Mouse (Mus musculus) ES-Bruce4 (cell line): Measurements from ENCODE around the gene Fos. TPM values are rescaled to one million over a fixed set of nuclear protein-coding genes. Genes with fewer than 3 reads are reported as not detected.

ENCODE experiments used
- H3K27ac ChIP-seq: 2 replicates; pipeline ENCODE4 v1.5.1; 2012; ENCODE audit warnings: low read length, inconsistent platforms; ENCODE audit not compliant: insufficient read depth
- H3K27me3 ChIP-seq: 2 replicates; pipeline ENCODE4 v1.6.1; 2012; ENCODE audit warnings: mild to moderate bottlenecking, low read length, inconsistent platforms; ENCODE audit not compliant: control insufficient read depth, poor library complexity, insufficient read depth, severe bottlenecking
- H3K36me3 ChIP-seq: 2 replicates; pipeline ENCODE4 v1.6.1; 2012; ENCODE audit warnings: inconsistent platforms, mild to moderate bottlenecking, low read length, moderate library complexity; ENCODE audit not compliant: control insufficient read depth, poor library complexity, insufficient read depth, severe bottlenecking
- H3K4me1 ChIP-seq: one replicate; pipeline ENCODE4 v1.8.1; 2011; ENCODE audit warnings: low read length; ENCODE audit not compliant: control insufficient read depth, insufficient read depth
- H3K4me3 ChIP-seq: 2 replicates; pipeline ENCODE4 v1.5.1; 2011; ENCODE audit warnings: low read depth, mild to moderate bottlenecking, low read length
- H3K9ac ChIP-seq: 2 replicates; pipeline ENCODE4 v1.6.1; 2012; ENCODE audit warnings: low read depth, mild to moderate bottlenecking, inconsistent platforms; ENCODE audit not compliant: poor library complexity, severe bottlenecking
- H3K9me3 ChIP-seq: replicated peaks from 2 replicates; pipeline ENCODE4 v1.6.1; 2012; ENCODE audit warnings: mild to moderate bottlenecking, low read length, inconsistent platforms; ENCODE audit not compliant: control insufficient read depth, poor library complexity, insufficient read depth, severe bottlenecking
- CTCF ChIP-seq: IDR thresholded peaks from one replicate; pipeline ENCODE4 v1.8.1; 2011; ENCODE audit warnings: low read depth, low read length
- EP300 ChIP-seq: IDR thresholded peaks from 2 replicates; pipeline ENCODE4 v1.6.1; 2011; ENCODE audit warnings: low read depth, low read length; ENCODE audit not compliant: insufficient read depth
- POLR2A ChIP-seq: IDR thresholded peaks from one replicate; pipeline ENCODE4 v1.8.1; 2011; ENCODE audit warnings: low read length; ENCODE audit not compliant: insufficient read depth
- polyA plus RNA-seq: library from polyadenylated mRNA; stranded (reverse); fragments of >200 nt; gene quantifications from 2 replicates; pipeline ENCODE4 v1.2.4, GENCODE M21; 2011; ENCODE audit warnings: low read depth; ENCODE audit not compliant: missing spikeins, insufficient read depth, insufficient read length

Gene Fos
- polyA plus RNA-seq, 1 experiment, result 7.3 TPM

DNA sequence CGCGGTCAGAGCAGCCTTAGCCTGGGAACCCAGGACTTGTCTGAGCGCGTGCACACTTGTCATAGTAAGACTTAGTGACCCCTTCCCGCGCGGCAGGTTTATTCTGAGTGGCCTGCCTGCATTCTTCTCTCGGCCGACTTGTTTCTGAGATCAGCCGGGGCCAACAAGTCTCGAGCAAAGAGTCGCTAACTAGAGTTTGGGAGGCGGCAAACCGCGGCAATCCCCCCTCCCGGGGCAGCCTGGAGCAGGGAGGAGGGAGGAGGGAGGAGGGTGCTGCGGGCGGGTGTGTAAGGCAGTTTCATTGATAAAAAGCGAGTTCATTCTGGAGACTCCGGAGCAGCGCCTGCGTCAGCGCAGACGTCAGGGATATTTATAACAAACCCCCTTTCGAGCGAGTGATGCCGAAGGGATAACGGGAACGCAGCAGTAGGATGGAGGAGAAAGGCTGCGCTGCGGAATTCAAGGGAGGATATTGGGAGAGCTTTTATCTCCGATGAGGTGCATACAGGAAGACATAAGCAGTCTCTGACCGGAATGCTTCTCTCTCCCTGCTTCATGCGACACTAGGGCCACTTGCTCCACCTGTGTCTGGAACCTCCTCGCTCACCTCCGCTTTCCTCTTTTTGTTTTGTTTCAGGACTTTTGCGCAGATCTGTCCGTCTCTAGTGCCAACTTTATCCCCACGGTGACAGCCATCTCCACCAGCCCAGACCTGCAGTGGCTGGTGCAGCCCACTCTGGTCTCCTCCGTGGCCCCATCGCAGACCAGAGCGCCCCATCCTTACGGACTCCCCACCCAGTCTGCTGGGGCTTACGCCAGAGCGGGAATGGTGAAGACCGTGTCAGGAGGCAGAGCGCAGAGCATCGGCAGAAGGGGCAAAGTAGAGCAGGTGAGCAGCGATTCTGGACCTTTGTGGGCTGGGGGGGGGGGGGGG, 875 bp downstream of the Fos start:
- H3K4me1 ChIP-seq, result peaks cover 3% of the 10 kb centered on the region
- peak overlapping the region; percentile 23 for H3K9ac ChIP-seq
- H3K4me3 ChIP-seq, result peak overlapping the region; percentile 56
- no peaks in the 10 kb centered on the region for H3K9me3 ChIP-seq
- TF ChIP-seq CTCF (no peak), POLR2A (no peak), EP300 (no peak)
- no peak overlapping the region for H3K27ac ChIP-seq
- no peaks in the 10 kb centered on the region for H3K36me3 ChIP-seq
- peaks cover 7% of the 10 kb centered on the region for H3K27me3 ChIP-seq

DNA sequence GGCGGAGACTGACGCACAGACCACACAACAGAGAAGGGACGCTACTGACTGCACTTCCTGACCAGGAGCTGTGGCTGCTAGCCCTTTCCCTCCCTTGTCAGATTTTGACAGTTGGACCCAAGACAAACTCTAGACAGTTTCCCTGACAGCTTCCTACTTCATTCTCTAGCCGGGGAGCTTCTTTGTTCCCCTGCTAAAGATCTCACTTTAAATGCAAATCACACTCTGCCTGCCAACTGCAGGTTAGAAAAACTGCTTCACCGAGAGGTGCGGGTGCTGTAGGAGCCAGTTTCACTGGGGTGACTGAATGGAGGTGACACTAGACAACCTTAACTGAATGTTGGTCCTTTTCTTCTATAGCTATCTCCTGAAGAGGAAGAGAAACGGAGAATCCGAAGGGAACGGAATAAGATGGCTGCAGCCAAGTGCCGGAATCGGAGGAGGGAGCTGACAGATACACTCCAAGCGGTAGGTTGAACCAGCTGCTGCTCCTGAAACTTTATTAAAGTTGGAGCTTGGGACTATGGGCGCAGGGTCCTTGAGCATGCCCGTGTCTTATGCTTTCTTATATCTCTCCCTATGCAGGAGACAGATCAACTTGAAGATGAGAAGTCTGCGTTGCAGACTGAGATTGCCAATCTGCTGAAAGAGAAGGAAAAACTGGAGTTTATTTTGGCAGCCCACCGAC, 1.7 kb downstream of the Fos start:
- Histone ChIP-seq H3K36me3 (no peaks in the 10 kb centered on the region), H3K9ac (no peak overlapping the region), H3K4me3 (no peak overlapping the region), H3K9me3 (no peaks in the 10 kb centered on the region), H3K27me3 (peaks cover 7% of the 10 kb centered on the region), H3K4me1 (peaks cover 3% of the 10 kb centered on the region), H3K27ac (no peak overlapping the region)
- TF ChIP-seq EP300 (no peak), POLR2A (no peak), CTCF (no peak)

DNA sequence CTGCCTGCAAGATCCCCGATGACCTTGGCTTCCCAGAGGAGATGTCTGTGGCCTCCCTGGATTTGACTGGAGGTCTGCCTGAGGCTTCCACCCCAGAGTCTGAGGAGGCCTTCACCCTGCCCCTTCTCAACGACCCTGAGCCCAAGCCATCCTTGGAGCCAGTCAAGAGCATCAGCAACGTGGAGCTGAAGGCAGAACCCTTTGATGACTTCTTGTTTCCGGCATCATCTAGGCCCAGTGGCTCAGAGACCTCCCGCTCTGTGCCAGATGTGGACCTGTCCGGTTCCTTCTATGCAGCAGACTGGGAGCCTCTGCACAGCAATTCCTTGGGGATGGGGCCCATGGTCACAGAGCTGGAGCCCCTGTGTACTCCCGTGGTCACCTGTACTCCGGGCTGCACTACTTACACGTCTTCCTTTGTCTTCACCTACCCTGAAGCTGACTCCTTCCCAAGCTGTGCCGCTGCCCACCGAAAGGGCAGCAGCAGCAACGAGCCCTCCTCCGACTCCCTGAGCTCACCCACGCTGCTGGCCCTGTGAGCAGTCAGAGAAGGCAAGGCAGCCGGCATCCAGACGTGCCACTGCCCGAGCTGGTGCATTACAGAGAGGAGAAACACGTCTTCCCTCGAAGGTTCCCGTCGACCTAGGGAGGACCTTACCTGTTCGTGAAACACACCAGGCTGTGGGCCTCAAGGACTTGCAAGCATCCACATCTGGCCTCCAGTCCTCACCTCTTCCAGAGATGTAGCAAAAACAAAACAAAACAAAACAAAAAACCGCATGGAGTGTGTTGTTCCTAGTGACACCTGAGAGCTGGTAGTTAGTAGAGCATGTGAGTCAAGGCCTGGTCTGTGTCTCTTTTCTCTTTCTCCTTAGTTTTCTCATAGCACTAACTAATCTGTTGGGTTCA, 2.5 kb downstream of the Fos start:
- Histone ChIP-seq H3K9me3 (no peaks in the 10 kb centered on the region), H3K4me3 (no peak overlapping the region), H3K27me3 (peaks cover 7% of the 10 kb centered on the region), H3K4me1 (peaks cover 3% of the 10 kb centered on the region), H3K27ac (no peak overlapping the region), H3K36me3 (no peaks in the 10 kb centered on the region), H3K9ac (no peak overlapping the region)
- no peak for TF ChIP-seq POLR2A
- no peak for TF ChIP-seq CTCF
- TF ChIP-seq EP300, result no peak

DNA sequence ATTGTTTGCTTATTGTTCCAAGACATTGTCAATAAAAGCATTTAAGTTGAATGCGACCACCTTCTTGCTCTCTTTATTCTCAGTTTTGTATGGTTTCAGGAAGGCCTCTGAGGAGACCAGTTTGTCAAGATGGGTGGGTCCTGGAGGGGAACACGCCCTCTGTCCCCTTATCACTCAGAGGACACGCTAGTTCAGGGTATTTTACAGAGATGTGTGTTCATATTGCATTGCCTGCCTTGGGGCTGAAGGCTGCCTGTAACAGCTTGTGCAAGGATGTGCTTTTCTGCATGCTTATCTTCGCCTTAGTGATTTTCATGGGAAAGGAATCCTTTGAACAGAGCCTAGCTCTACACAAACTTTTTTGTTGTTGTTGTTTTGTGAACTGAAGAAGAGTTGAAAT, 3.5 kb downstream of the Fos start:
- H3K27ac ChIP-seq, result no peak overlapping the region
- no peak overlapping the region for H3K9ac ChIP-seq
- peaks cover 7% of the 10 kb centered on the region for H3K27me3 ChIP-seq
- TF ChIP-seq POLR2A, result no peak
- no peak for TF ChIP-seq EP300
- no peak for TF ChIP-seq CTCF
- peaks cover 3% of the 10 kb centered on the region for H3K4me1 ChIP-seq
- no peaks in the 10 kb centered on the region for H3K9me3 ChIP-seq
- no peak overlapping the region for H3K4me3 ChIP-seq
- no peaks in the 10 kb centered on the region for H3K36me3 ChIP-seq

DNA sequence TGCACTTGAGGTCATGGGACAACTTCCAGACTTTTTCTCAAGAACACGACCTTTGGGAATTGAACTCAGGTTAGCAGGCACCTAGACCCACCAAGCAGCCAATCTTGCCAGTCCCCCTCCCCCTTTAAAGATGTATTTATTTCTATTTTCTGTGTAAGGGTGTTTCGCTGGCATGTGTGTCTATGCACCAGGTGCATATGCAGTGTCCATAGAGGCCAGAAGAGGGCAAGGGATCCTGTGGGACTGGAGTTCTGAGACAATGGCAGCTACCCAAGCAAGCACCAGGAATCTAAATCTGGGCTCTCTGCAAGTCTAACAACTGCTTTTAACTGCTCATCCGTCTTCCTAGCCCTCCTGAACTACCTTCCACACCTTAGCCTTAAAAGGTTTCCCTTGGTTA, 4.1 kb downstream of the Fos start:
- H3K9me3 ChIP-seq, result no peaks in the 10 kb centered on the region
- peaks cover 3% of the 10 kb centered on the region for H3K4me1 ChIP-seq
- no peak for TF ChIP-seq POLR2A
- no peak for TF ChIP-seq CTCF
- no peak for TF ChIP-seq EP300
- no peaks in the 10 kb centered on the region for H3K36me3 ChIP-seq
- H3K9ac ChIP-seq, result no peak overlapping the region
- H3K27ac ChIP-seq, result no peak overlapping the region
- peaks cover 7% of the 10 kb centered on the region for H3K27me3 ChIP-seq
- H3K4me3 ChIP-seq, result no peak overlapping the region
